Mouse (Mus musculus) megakaryocyte, embryonic 14.5 days (primary cell): ENCODE measurements around the gene Fbxo30. TPM values are rescaled to one million over a fixed set of nuclear protein-coding genes. Genes with fewer than 3 reads are reported as not detected.
"Not testable (repeated sequence)": the region's sequence is repeated elsewhere in the genome, so short reads cannot be mapped to it uniquely, and the experiment has no call there.

Experiments
- H3K27me3 ChIP-seq: replicated peaks from 2 replicates; pipeline ENCODE3; 2012; ENCODE audit warnings: inconsistent platforms
- H3K36me3 ChIP-seq: replicated peaks from 2 replicates; pipeline ENCODE3; 2012; ENCODE audit warnings: low read length, inconsistent platforms, mixed read lengths
- H3K4me1 ChIP-seq: 2 replicates; pipeline ENCODE4 v1.6.1; 2012; ENCODE audit warnings: inconsistent platforms
- H3K4me3 ChIP-seq: replicated peaks from 2 replicates; pipeline ENCODE3; 2012; ENCODE audit warnings: moderate library complexity, mild to moderate bottlenecking, inconsistent platforms
- H3K9me3 ChIP-seq: 2 replicates; pipeline ENCODE4 v1.6.1; 2012; ENCODE audit warnings: inconsistent platforms
- FLI1 ChIP-seq: IDR thresholded peaks from 2 replicates; pipeline ENCODE4 v1.6.1; 2012; ENCODE audit warnings: low read length, inconsistent platforms, mixed read lengths
- GATA1 ChIP-seq: IDR thresholded peaks from 3 replicates; pipeline ENCODE4 v1.6.1; 2012; ENCODE audit warnings: mixed read lengths, low read length, inconsistent platforms, borderline replicate concordance
- polyA plus RNA-seq: library from polyadenylated mRNA; stranded (reverse); fragments of >175 nt; gene quantifications from 2 replicates; pipeline ENCODE4 v1.2.3, GENCODE M21; 2012; ENCODE audit warnings: low replicate concordance; ENCODE audit not compliant: insufficient read depth

Fbxo30 gene
- polyA plus RNA-seq, 1 experiment = 0.43 TPM

- Histone ChIP-seq H3K36me3 (no peaks in the 10 kb centered on the region), H3K9me3 (no peaks in the 10 kb centered on the region), H3K27me3 (no peaks in the 10 kb centered on the region), H3K4me1 (peaks cover 21% of the 10 kb centered on the region), H3K4me3 (no peak overlapping the region)
- TF ChIP-seq FLI1 (no peak), GATA1 (no peak)
Observed at GRCm38 (mm10) chr10:11274431-11274830, 6.7 kb upstream of the Fbxo30 start.

- TF ChIP-seq GATA1 (no peak), FLI1 (no peak)
- Histone ChIP-seq H3K36me3 (peaks cover 10% of the 10 kb centered on the region), H3K4me1 (peaks cover 28% of the 10 kb centered on the region), H3K27me3 (no peaks in the 10 kb centered on the region), H3K4me3 (peak overlapping the region; percentile 97), H3K9me3 (no peaks in the 10 kb centered on the region)
Observed at GRCm38 (mm10) chr10:11280235-11280577, 924 bp upstream of the Fbxo30 start.

- H3K36me3 ChIP-seq = peaks cover 11% of the 10 kb centered on the region
- peak overlapping the region; percentile 97 for H3K4me3 ChIP-seq
- TF ChIP-seq GATA1 = no peak
- TF ChIP-seq FLI1 = no peak
- H3K4me1 ChIP-seq = peaks cover 34% of the 10 kb centered on the region
- no peaks in the 10 kb centered on the region for H3K27me3 ChIP-seq
- H3K9me3 ChIP-seq = no peaks in the 10 kb centered on the region
Observed at GRCm38 (mm10) chr10:11281498-11282305, 572 bp downstream of the Fbxo30 start.

GRCm38 (mm10) chr10:11282306-11282631, 1.1 kb downstream of the Fbxo30 start:
- no peak for TF ChIP-seq FLI1
- TF ChIP-seq GATA1 = no peak
- Histone ChIP-seq H3K36me3 (peaks cover 11% of the 10 kb centered on the region), H3K4me1 (peaks cover 37% of the 10 kb centered on the region), H3K4me3 (peak overlapping the region; percentile 97), H3K27me3 (no peaks in the 10 kb centered on the region), H3K9me3 (no peaks in the 10 kb centered on the region)

GRCm38 (mm10) chr10:11298418-11298817, 17.3 kb downstream of the Fbxo30 start:
- Histone ChIP-seq H3K36me3 (peaks cover 54% of the 10 kb centered on the region), H3K4me3 (no peak overlapping the region), H3K27me3 (no peaks in the 10 kb centered on the region), H3K4me1 (peaks cover 16% of the 10 kb centered on the region), H3K9me3 (no peaks in the 10 kb centered on the region)
- TF ChIP-seq GATA1 (no peak), FLI1 (no peak)

- no peaks in the 10 kb centered on the region for H3K27me3 ChIP-seq
- peaks cover 2% of the 10 kb centered on the region for H3K36me3 ChIP-seq
Observed at GRCm38 (mm10) chr10:11305365-11306053, 24.4 kb downstream of the Fbxo30 start.

GRCm38 (mm10) chr10:11306054-11306367, 24.9 kb downstream of the Fbxo30 start:
- Histone ChIP-seq H3K4me3 (peak overlapping the region; percentile 9), H3K27me3 (no peaks in the 10 kb centered on the region), H3K9me3 (no peaks in the 10 kb centered on the region), H3K4me1 (peaks cover 47% of the 10 kb centered on the region), H3K36me3 (peaks cover 2% of the 10 kb centered on the region)
- TF ChIP-seq FLI1 = no peak

More at GRCm38 (mm10) chr10:11305365-11306053, 24.4 kb downstream of the Fbxo30 start:
- Histone ChIP-seq H3K9me3 (no peaks in the 10 kb centered on the region), H3K4me3 (no peak overlapping the region), H3K4me1 (peaks cover 42% of the 10 kb centered on the region)
- TF ChIP-seq GATA1 = no peak
- TF ChIP-seq FLI1 = no peak

- Histone ChIP-seq H3K4me3 (no peak overlapping the region), H3K36me3 (peaks cover 2% of the 10 kb centered on the region), H3K27me3 (no peaks in the 10 kb centered on the region), H3K9me3 (0 out of 2 replicates have a peak, but pooled peaks cover 4% of the 10 kb centered on the region), H3K4me1 (peaks cover 35% of the 10 kb centered on the region)
- TF ChIP-seq FLI1 = no peak
- TF ChIP-seq GATA1 = no peak
Observed at GRCm38 (mm10) chr10:11309866-11310265, 28.7 kb downstream of the Fbxo30 start.

- no peak for TF ChIP-seq FLI1
- TF ChIP-seq GATA1 = no peak
- H3K9me3 ChIP-seq = 0 out of 2 replicates have a peak, but pooled peaks cover 4% of the 10 kb centered on the region
Observed at GRCm38 (mm10) chr10:11310481-11310880, 29.4 kb downstream of the Fbxo30 start.

GRCm38 (mm10) chr10:11317856-11318454, 36.8 kb downstream of the Fbxo30 start:
- not testable (repeated sequence) for H3K36me3 ChIP-seq, H3K4me1 ChIP-seq, H3K9me3 ChIP-seq, H3K4me3 ChIP-seq, H3K27me3 ChIP-seq

More at GRCm38 (mm10) chr10:11310481-11310880, 29.4 kb downstream of the Fbxo30 start:
- H3K36me3 ChIP-seq = peaks cover 2% of the 10 kb centered on the region
- no peaks in the 10 kb centered on the region for H3K27me3 ChIP-seq
- no peak overlapping the region for H3K4me3 ChIP-seq
- peaks cover 30% of the 10 kb centered on the region for H3K4me1 ChIP-seq
